Mouse (Mus musculus) activated CD4-positive, CD25-positive, alpha-beta regulatory T cell, adult 4 months (primary cell): ENCODE results near the gene Cenpj. TPM values are rescaled to one million over a fixed set of nuclear protein-coding genes. Genes with fewer than 3 reads are reported as not detected.

ENCODE experiments used
- ATAC-seq: one replicate; pipeline ENCODE4 v1.8.0; 2017
- polyA plus RNA-seq, 2 experiments: library from polyadenylated mRNA; unstranded; fragments of 100-300 nt; shearing (Covaris generic); gene quantifications; one replicate each; pipeline ENCODE4 v1.2.1; 2017

Gene Cenpj
- polyA plus RNA-seq, 2 experiments from 2014 or later: 8.5 to 8.7 TPM

DNA sequence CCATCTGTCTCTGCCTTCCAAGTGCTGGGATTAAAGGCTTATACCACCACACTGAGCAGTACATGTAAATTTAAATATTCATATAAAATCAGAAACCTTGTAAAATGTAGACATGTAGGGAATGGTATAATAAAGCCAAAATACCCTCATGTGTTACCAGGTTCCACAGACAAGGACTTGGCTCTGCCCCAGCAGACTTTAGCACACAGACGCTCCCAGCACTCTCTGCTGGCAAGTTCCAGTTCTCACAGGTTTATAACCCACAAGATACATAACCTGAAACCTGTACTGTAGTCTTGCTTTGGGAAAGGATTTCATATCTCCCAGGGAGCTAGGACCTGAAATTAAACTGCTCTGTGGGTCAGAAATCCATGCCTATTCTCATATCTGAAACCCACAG, 30.3 kb downstream of the Cenpj start:
- ATAC-seq: no peak

DNA sequence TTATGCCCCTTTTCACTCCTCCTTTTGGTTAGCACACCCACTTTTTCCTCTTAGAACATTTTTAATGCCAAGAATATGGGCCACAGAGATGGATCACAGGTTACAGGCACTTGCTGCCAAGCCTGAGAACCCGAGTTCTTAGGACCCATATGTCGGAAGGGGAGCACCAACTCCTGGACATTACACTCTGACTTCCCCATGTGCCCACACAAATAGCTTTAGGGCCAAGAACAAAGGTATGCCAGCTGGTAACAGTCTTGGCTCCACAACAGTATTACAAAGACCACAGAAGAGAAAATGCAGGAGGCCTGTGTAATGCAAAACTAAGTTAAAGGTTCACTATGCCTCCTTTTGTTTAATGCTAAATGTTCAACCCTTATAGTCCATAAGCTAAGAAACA, 44.4 kb downstream of the Cenpj start:
- ATAC-seq: no peak

DNA sequence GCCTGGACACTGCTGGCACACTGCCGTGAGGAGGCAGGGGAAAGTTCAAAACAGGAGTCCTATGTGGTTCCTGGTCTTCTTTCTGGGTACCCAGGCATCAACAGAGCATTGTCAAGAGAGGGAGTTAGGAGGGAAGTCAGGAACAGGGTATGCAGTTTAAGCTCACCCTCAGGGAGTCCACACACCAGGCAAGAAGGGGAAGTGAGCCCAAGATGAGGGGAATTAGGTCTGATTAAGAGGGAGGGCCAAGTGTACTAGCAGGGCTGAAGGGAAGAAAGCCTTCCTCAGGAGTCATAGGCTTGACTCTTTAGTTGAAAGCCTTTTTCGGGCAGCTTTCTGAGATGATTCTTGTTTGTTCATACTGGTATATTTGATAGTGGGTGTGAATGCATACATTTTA, 60.5 kb downstream of the Cenpj start:
- ATAC-seq: no peak

DNA sequence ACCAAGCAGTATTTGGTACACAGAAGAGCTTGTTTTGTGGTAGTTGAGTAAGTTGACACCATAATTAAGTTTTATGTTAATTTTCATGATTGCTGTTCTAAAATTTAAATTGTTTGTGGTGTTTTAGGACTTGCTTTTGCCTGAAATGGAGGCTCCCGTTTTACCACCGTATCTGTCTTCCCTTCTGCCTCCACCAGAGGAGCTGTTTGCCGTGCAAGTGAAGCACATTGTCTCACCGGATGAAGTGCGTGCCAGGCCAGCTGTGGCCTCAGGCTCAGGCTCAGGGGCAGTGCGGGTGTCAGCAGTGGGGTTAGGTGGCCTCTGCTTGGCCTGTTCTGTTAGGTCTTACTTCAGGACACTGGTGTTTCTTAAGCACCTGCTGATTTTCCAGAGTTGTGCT, 63.1 kb downstream of the Cenpj start:
- ATAC-seq: no peak

DNA sequence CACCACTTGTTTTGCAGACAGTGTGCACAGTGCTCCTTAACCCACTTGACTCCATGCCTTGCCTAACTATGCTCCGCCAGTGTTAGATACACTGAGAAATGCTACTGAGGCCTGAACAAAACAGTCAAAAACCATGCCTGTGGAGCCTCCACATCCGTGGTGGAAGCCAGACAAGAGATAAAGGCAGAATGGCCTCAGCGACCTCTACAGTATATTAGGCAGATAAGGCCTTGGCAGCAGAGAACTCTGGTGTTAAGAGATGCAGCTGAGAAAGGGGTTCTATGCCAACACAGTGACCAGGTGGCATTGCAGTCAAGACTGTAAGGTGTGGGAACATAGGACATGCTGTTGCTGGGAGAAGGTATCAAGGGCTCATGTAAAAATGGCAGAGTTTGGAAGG, 68.5 kb downstream of the Cenpj start:
- ATAC-seq: no peak

DNA sequence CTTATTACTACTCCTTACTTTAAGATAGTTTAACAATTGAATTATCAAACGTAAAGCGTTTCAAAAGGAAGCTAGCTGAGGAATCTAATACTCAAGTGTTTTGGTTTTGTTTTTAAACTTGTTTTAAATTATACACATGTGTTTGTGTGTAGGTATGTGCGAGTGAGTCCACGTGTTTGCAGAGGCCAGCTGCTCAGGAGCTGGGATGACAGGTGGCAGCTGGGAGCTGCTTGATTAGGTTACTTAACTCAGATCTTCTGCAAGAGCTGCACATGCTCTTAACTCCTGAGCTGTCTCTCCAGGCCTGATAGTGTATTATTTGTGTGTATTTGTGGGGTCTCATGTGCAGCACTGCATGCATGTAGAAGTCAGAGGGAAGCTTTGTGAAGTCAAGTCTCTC, 72.8 kb downstream of the Cenpj start:
- no peak for ATAC-seq

DNA sequence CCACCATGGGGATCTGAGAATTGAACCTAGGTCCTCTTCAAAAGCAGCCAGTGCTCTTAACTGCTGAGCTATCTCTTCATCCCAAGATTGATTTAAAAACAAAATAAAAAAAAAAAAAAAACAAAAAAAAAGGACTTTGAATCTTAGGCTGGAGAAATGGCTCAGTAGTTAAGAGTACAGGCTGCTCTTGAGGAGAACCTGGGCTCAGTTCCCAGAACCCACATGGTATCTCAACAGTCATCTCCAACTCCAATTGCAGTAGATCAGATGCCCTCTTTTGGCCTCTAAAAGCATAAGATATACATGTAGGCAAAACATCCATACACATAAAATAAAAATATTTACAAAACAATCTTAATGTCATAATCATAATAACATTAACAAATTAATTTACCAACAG, 85.4 kb downstream of the Cenpj start:
- ATAC-seq: no peak

Other genes with a start within 250 kb of the Cenpj start
- gene Atp12a, start 210.4 kb downstream of the Cenpj start, polyA plus RNA-seq: not detected
- gene Rnf17, start 172.8 kb downstream of the Cenpj start, polyA plus RNA-seq: under 1 TPM in 1 of 2 experiments, not detected in 1; 0.21 TPM
- gene Parp4, start 194 bp upstream of the Cenpj start, polyA plus RNA-seq: 10 to 100 TPM; 40.8 to 45.2 TPM
- gene Mphosph8, start 92.8 kb upstream of the Cenpj start, polyA plus RNA-seq: 10 to 100 TPM; 46.2 to 79.6 TPM
- gene Pspc1, start 202.9 kb upstream of the Cenpj start, polyA plus RNA-seq: 10 to 100 TPM; 13.3 to 22.0 TPM
- 10 to 100 TPM; 47.0 to 47.8 TPM for gene Zmym5, start 236.3 kb upstream of the Cenpj start, polyA plus RNA-seq